Mouse (Mus musculus) hindbrain, embryonic 11.5 days (tissue): Measurements from ENCODE around the gene Olfr1535. TPM values are rescaled to one million over a fixed set of nuclear protein-coding genes. Genes with fewer than 3 reads are reported as not detected.

Experiments
- polyA plus RNA-seq: library from polyadenylated mRNA; unstranded; fragments of >200 nt; fragmentation: Nextera tagmentation; extraction: Ambion mirVana; gene quantifications from 2 replicates; pipeline ENCODE4 v1.2.1, GENCODE M21; 2014

Gene Olfr1535
- polyA plus RNA-seq, 1 experiment from 2014 or later, result 0.17 TPM

Other genes starting within 250 kb of the Olfr1535 start
- 0.32 TPM in 1 of 2 replicates, not detected in the other for gene Gpx6, start 247.8 kb downstream of the Olfr1535 start, polyA plus RNA-seq
- gene Olfr1367, start 213.0 kb downstream of the Olfr1535 start, polyA plus RNA-seq, result not detected in 2 replicates
- gene Zscan12, start 197.1 kb downstream of the Olfr1535 start, polyA plus RNA-seq, result 18.7 and 20.3 TPM in 2 replicates
- gene Zkscan3, start 157.1 kb downstream of the Olfr1535 start, polyA plus RNA-seq, result 84.8 and 90.5 TPM in 2 replicates
- 5.9 and 6.0 TPM in 2 replicates for gene Pgbd1, start 118.8 kb downstream of the Olfr1535 start, polyA plus RNA-seq
- gene Zscan26, start 106.2 kb downstream of the Olfr1535 start, polyA plus RNA-seq, result 18.4 and 21.0 TPM in 2 replicates
- gene Nkapl, start 91.4 kb downstream of the Olfr1535 start, polyA plus RNA-seq, result 2.5 and 3.4 TPM in 2 replicates
- gene Zkscan4, start 81.0 kb downstream of the Olfr1535 start, polyA plus RNA-seq, result 5.2 and 5.9 TPM in 2 replicates
- not detected in 2 replicates for gene Gm10065, start 80.5 kb downstream of the Olfr1535 start, polyA plus RNA-seq
- 0.23 and 0.35 TPM in 2 replicates for gene AK157302, start 64.7 kb downstream of the Olfr1535 start, polyA plus RNA-seq
- gene Gm11273, start 58.5 kb downstream of the Olfr1535 start, polyA plus RNA-seq, result 3.7 and 5.1 TPM in 2 replicates
- 9.8 and 11.0 TPM in 2 replicates for gene Zkscan8, start 28.8 kb downstream of the Olfr1535 start, polyA plus RNA-seq
- gene Olfr1366, start 17.1 kb downstream of the Olfr1535 start, polyA plus RNA-seq, result 0.05 and 0.25 TPM in 2 replicates
- not detected in 2 replicates for gene Olfr1364, start 21.9 kb upstream of the Olfr1535 start, polyA plus RNA-seq
- not detected in 2 replicates for gene Olfr1362, start 54.1 kb upstream of the Olfr1535 start, polyA plus RNA-seq
- gene Olfr11, start 82.6 kb upstream of the Olfr1535 start, polyA plus RNA-seq, result not detected in 2 replicates
- gene Olfr1361, start 103.5 kb upstream of the Olfr1535 start, polyA plus RNA-seq, result not detected in 2 replicates
- not detected in 2 replicates for gene Olfr1360, start 117.5 kb upstream of the Olfr1535 start, polyA plus RNA-seq
- not detected in 2 replicates for gene Olfr1359, start 138.2 kb upstream of the Olfr1535 start, polyA plus RNA-seq
- gene Hist1h2bl, start 156.2 kb upstream of the Olfr1535 start, polyA plus RNA-seq, result 2.1 and 3.0 TPM in 2 replicates
- 17.3 and 25.6 TPM in 2 replicates for gene Hist1h2ai, start 156.5 kb upstream of the Olfr1535 start, polyA plus RNA-seq
- 12.7 and 20.0 TPM in 2 replicates for gene Hist1h3h, start 157.8 kb upstream of the Olfr1535 start, polyA plus RNA-seq
- gene Hist1h2bm, start 162.2 kb upstream of the Olfr1535 start, polyA plus RNA-seq, result 4.2 and 4.3 TPM in 2 replicates
- 0.94 and 1.4 TPM in 2 replicates for gene Hist1h4j, start 175.2 kb upstream of the Olfr1535 start, polyA plus RNA-seq
- 2.4 and 8.0 TPM in 2 replicates for gene Hist1h4k, start 190.6 kb upstream of the Olfr1535 start, polyA plus RNA-seq
- gene Hist1h2ak, start 193.9 kb upstream of the Olfr1535 start, polyA plus RNA-seq, result 4.9 and 6.5 TPM in 2 replicates
- gene Hist1h2bn, start 194.2 kb upstream of the Olfr1535 start, polyA plus RNA-seq, result 0.67 and 2.2 TPM in 2 replicates
- 19.1 TPM in 2 replicates for gene Hist1h1b, start 220.7 kb upstream of the Olfr1535 start, polyA plus RNA-seq
- 232 and 252 TPM in 2 replicates for gene Hist1h3i, start 223.5 kb upstream of the Olfr1535 start, polyA plus RNA-seq
- gene Hist1h2an, start 227.3 kb upstream of the Olfr1535 start, polyA plus RNA-seq, result 1.4 and 8.5 TPM in 2 replicates
- gene Hist1h2bp, start 227.6 kb upstream of the Olfr1535 start, polyA plus RNA-seq, result 2.2 and 2.9 TPM in 2 replicates